Mouse (Mus musculus): ENCODE results near the gene Cep41.

Cep41 gene

GRCm38 (mm10) chr6:30693350-30693991, at the start of gene Cep41:
Gene Cep41 (minus strand): TSS chr6:30693749.
- peak; percentile 85 to 92 for DNase-seq

DNA sequence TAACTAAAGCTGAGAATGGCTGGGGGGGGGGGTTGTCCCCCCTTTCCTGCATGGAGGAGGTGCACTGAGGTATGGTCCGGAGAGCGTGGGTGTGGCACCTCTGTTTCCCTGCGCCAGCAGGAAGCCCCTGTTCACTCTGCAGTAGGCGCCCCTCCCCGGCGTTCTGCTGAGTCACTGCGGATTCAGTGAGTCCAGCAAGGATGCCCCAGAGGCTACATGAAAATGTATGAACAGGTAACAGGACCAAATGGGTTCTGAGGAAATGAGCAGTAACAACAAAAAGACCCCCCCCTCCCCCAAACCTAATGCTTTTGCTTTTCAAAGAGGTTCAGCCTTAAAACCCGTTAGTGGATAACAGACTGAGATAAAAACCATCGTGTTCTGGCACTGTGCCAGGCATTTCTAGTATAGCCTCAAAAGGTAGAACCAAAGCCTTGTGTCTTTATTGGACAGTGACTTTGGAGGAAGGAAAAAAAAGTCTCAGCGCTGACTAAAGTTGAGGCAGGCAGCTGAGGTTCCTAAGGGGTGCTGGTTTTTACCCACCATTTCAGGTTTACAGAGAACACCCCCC, 45.7 kb upstream of the Cep41 start:
- no peak for DNase-seq

- DNase-seq: no peak
Measured at GRCm38 (mm10) chr6:30738464-30739006, 45.0 kb upstream of the Cep41 start.

GRCm38 (mm10) chr6:30737548-30738463, 44.3 kb upstream of the Cep41 start:
- peak in 1 of 2 experiments; percentile 7 for DNase-seq

DNA sequence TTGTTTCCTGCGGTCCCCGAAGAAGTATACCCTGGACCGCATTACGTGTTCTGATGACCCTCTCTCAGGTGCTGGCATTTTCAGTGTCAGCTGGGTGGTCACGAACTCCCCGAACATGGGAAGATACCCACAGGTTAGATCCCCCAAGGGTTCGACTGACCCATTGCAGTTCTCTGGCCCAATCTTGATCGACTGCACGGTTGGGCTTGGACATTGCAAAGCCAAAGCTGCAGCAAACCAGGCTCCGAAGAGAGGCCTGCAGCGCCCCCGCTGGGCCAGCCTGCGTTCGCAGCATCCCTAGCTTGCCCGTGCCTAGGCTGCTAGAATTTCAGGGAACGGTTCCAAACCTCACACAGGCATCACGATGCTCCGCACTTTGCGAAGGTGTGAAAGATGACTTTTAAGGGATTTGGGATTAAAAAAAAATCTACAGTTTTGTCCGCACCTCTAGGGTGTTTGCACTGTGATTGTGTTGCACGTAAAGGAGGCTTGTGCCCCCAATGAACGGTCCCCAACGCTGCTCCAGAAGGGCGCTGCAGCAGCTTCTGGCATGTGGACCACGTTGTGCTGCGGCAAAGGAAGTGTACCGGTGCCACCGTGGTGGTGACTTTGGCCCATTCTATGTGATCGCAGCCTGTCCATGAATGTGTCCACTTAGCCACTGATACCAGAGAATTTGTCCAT, 43.5 kb upstream of the Cep41 start:
- DNase-seq: no peak

- DNase-seq: no peak
Measured at GRCm38 (mm10) chr6:30736372-30736762, 42.8 kb upstream of the Cep41 start.

- no peak for DNase-seq
Measured at GRCm38 (mm10) chr6:30735728-30736371, 42.3 kb upstream of the Cep41 start.

DNA sequence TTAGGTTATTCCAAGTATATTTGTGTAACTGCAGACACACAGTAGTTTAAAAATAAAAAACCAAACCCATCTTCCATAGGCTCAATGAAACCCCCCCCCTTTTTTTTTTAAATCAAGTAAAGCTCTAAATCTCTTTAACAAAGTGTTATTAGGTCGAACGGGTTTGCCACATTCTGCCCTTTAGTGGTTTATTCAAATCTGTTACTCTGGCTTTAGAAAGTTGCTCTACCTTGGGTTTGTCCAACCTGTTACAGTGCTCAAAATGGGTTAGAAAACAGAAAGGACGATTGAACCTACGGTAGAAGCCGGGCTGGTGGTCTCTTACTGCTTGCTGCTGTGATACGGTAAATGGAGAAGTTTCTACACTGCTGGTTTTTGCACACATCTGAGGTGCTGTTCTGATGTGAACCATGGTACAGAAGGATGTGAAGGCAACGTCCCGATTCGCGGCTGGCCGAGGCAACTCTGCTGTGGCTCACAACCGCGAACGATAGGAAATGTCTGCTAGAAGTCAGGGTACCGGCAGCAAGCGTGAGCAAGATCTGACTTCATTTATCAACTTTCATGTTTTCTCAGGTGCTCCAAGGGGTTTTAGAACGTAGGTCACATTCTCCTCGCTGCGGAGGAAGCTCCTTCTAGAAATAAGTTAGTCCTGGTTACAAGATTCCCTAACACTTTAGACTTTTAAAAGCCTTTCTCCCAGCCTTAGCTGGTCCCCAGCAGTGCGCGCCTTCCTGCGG, 41.6 kb upstream of the Cep41 start:
- no peak for DNase-seq

DNA sequence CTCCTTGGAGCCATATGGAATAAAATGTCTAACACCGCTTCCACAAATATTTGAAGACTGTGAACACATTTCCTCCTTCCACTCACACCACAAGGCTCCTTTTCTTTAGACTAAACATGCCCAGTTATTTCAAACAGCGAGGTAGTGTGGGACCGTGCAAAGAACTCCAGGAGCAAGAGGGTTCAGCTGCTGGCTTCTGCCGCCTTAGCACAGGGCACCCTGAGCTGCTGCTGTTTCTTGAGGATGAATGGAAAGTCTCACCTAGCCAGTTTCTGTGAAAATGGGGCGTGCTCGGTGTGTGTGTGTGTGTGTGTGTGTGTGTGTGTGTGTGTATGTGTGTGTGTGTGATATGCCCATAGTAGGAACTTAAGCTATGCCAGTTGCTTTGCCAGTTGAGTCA, 40.9 kb upstream of the Cep41 start:
- no peak for DNase-seq

DNA sequence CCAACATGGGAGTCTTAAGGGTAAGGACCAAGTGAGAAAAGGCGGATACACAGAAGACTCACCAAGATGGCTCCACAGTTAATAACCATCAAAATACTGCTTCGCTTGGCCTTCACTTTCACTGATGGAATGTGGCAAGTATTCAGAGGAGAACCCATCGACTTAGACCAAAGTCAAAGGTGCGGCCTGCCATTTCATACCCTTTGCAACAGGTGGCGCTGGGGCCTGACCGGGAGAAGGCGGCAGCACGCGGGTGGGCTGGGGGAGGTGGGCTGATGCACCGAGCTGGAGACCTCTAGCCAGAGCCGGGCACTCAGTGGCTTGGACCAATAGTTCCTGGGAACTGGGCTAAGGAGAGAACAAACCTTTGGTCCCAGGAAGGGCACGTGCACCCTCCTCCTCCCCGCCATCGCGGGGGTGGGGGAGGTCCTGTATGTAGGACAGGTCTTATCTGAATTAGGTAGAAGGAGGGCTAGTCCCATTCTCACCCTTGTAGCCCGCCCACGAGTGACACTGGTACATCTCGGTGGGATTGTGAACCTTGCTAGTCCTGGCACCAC, 39.1 kb upstream of the Cep41 start:
- DNase-seq: no peak

- DNase-seq: no peak
Measured at GRCm38 (mm10) chr6:30730301-30730971, 36.9 kb upstream of the Cep41 start.

- no peak for DNase-seq
Measured at GRCm38 (mm10) chr6:30723331-30723730, 29.8 kb upstream of the Cep41 start, which contains the start of gene Mest. Gene Mest (plus strand): TSS chr6:30723547.

DNA sequence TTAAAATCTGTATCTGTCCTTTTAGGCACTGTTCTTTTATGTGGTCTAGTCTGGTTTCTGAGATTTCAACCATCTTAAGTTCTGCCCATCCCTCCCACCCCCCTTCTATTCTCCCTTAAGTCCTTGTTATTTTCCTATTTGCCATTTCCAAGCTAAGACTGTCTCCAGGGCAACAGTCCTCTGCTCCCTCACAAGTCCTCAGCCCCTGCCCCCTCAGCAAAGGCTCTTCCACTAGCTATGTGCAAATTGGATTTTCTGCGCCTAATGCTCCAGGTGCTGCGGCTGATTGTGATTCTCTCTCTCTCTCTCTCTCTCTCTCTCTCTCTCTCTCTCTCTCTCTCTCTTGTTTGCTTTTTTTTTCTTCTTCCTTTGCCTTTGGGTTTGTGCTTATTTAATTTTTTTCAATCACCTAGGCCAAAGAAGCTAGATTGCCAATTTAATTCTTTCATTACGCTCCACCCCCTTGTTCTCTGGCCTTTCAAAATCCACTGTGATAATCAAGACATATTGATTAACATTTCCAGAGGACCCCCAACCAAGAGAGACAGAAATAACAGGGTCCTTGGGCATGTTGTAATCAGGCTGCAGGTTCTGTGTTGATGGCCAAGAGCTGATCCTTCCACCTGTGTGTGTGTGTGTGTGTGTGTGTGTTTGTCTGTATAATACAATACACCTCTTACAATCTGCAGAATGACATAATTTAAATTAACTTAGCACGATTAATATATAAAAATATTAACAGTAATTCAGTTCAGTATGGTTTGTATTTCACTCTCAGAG, 29.0 kb upstream of the Cep41 start:
- no peak for DNase-seq

DNA sequence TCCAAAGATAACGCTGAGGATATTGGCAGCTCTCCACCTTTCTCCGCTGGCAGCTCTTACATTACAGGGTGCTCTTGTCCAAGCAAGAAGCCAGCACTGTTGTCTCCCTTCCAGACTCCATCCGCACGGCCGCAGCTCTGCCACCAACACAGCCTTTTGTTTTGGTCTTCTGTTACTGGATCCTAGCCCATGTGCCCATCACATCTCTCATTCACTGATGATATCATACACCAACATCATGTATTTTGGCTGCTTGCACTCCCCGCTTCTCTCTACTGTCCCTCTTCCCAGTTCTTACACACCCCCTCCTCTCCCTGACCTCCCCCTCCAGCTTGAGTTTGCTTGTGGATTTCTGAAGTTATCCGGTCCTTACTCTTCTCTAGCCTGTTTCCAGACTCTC, 23.2 kb upstream of the Cep41 start:
- DNase-seq: no peak

- DNase-seq: no peak
Measured at GRCm38 (mm10) chr6:30714891-30715471, 21.4 kb upstream of the Cep41 start.

- DNase-seq: no peak
Measured at GRCm38 (mm10) chr6:30713896-30714295, 20.3 kb upstream of the Cep41 start.

GRCm38 (mm10) chr6:30713455-30713854, 19.9 kb upstream of the Cep41 start:
- no peak for DNase-seq

- DNase-seq: no peak
Measured at GRCm38 (mm10) chr6:30712484-30712883, 18.9 kb upstream of the Cep41 start.

DNA sequence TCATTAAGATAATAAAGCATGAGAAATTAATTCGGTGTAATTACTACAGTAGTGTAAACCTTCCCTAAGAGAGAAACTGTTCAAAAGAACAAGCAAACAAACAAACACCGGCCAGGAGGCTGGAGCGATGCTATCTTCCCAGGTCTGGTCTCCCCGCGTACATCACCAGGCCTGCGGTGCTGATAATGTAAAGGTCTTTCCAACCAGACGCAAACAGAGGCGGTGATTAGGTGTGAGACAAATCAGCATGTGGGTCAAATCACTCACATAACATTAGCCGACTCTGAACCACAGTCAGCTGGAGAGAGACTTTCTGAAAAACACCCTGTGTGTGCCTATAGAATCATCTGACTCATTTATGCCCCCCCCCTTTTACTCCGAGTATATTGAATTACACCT, 17.8 kb upstream of the Cep41 start:
- DNase-seq: no peak
